Mouse (Mus musculus): ENCODE measurements around the gene Xlr.
"Not testable (repeated sequence)": the region's sequence is repeated elsewhere in the genome, so short reads cannot be mapped to it uniquely, and the experiment has no call there.

The Xlr gene

DNA sequence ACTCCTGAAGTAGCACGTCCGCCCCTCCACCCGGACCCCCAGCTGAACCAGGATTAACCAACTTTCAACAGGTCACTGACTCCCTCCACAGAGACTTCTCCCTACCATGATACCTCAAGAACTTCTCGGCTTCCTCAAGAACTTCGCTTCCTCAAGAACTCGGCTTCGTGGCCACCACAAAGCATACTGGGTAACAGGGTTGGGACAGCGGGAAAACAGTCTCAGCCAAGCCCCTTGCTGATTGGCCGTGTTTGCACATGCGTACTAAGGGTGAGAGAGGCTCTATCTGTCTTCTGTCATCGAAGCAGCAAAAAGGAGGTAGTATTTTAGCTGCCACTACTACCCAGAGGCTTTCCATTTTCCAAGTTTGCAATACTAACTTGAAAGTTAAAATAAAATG lies at the start of gene Xlr:
Xlr (minus strand) TSS at position 188 of the 400 bp plus-strand sequence.
- DNase-seq (ENCODE audit: low spot score): not testable (repeated sequence)

GRCm38 (mm10) chrX:53799074-53799473 lies 1.6 kb upstream of the Xlr start:
- no peak for DNase-seq (ENCODE audit: low spot score)

GRCm38 (mm10) chrX:53776276-53776675 lies 21.2 kb downstream of the Xlr start, which contains the start of gene Zfp36l3:
Gene Zfp36l3, minus strand, starts transcription at chrX:53776394.
- DNase-seq (ENCODE audit: low spot score): no peak

DNA sequence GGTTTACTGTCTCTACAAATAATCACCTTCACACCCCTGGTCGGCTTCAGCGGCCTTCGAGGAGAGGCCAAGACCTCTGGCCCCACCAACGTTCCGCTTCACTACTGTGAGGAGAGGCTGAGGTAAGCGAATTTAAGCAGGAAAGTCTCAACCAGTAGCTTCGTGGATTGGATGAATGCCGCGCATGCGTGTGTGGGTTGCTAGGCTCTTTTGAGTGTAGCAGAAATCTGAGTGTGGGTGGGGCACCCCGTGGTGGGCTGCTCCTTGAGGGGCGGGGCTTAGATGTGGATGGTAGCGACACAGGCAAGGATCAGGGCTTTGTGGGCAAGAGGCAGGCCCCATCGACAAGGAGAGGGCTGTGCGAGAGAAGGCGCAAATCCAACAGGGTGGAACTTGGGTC lies 39.8 kb downstream of the Xlr start, which contains the start of gene 1700013H16Rik:
1700013H16Rik (minus strand) TSS at position 96 of the 400 bp plus-strand sequence.
- no peak for DNase-seq (ENCODE audit: low spot score)

GRCm38 (mm10) chrX:53752851-53753250 lies 44.7 kb downstream of the Xlr start:
- DNase-seq (ENCODE audit: low spot score): no peak

DNA sequence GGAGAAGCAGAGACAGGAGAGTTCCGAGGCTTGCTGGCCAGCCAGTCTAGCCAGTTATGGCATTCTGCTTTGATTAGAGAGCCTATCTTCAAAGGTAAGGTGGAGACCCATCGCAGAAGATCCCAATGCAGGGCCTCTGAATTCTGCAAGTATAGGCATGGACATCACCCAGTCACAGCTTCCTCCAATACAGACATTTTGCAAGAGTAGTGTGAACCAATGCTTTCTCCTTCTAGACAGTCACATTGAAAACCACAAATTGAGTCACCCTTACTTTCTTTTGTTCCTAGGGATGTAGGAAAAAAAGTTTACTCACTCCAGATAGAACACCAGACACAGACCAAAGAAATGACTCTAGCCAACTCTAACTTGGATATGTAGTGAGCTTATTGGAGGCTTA lies 68.5 kb downstream of the Xlr start:
- DNase-seq (ENCODE audit: low spot score): no peak
